Mouse (Mus musculus) neural tube, embryonic 14.5 days (tissue): ENCODE data around the gene Gadd45gip1. TPM values are rescaled to one million over a fixed set of nuclear protein-coding genes. Genes with fewer than 3 reads are reported as not detected.
A peak's percentile ranks its signal among the peaks of the same experiment; 100 is the strongest.

Experiments
- ATAC-seq: fragments of 200-750 bp; cut with Nextera tagmentation; 2 replicates; pipeline ENCODE4 v1.8.0; 2017; ENCODE audit warnings: low read depth, mild to moderate bottlenecking, moderate TSS enrichment, moderate library complexity
- H3K27ac ChIP-seq: fragments of 300-500 bp; sonication (generic); 2 replicates; pipeline ENCODE4 v1.5.1; 2014; ENCODE audit warnings: low read depth, mild to moderate bottlenecking, control low read depth, low read length, moderate library complexity, mixed read lengths
- H3K27me3 ChIP-seq: fragments of 300-500 bp; sonication (generic); 2 replicates; pipeline ENCODE4 v1.6.1; 2014; ENCODE audit warnings: low read length; ENCODE audit not compliant: control insufficient read depth, insufficient read depth
- H3K36me3 ChIP-seq: fragments of 300-500 bp; sonication (generic); 2 replicates; pipeline ENCODE4 v1.6.1; 2014; ENCODE audit warnings: low read length, mixed read lengths; ENCODE audit not compliant: control insufficient read depth, insufficient read depth
- H3K4me1 ChIP-seq: fragments of 300-500 bp; sonication (generic); 2 replicates; pipeline ENCODE4 v1.6.1; 2014; ENCODE audit warnings: low read length; ENCODE audit not compliant: control insufficient read depth, insufficient read depth
- H3K4me2 ChIP-seq: fragments of 300-500 bp; sonication (generic); 2 replicates; pipeline ENCODE4 v1.6.1; 2014; ENCODE audit warnings: mild to moderate bottlenecking, low read depth, low read length, control low read depth
- H3K4me3 ChIP-seq: fragments of 300-500 bp; sonication (generic); 2 replicates; pipeline ENCODE4 v1.5.1; 2014; ENCODE audit warnings: low read depth, low read length, control low read depth, mixed read lengths
- H3K9ac ChIP-seq: fragments of 300-500 bp; sonication (generic); replicated peaks from 2 replicates; pipeline ENCODE4 v1.6.1; 2014; ENCODE audit warnings: low read depth, mild to moderate bottlenecking, control low read depth, low read length, mixed read lengths
- H3K9me3 ChIP-seq: fragments of 300-500 bp; sonication (generic); 2 replicates; pipeline ENCODE4 v1.6.1; 2016; ENCODE audit warnings: low read length; ENCODE audit not compliant: control insufficient read depth
- WGBS: fragments of 180-500 bp; shearing (Covaris S2); extraction: QIAGEN DNeasy Blood & Tissue Kit; methylation state at CpG from one replicate; pipeline ENCODE4 v1.1.7; 2014; 5-methylcytosine and 5-hydroxymethylcytosine counted together
- polyA plus RNA-seq: library from polyadenylated mRNA; unstranded; fragments of >200 nt; fragmentation: Nextera tagmentation; extraction: Ambion mirVana; gene quantifications from 2 replicates; pipeline ENCODE4 v1.2.1, GENCODE M21; 2014

The Gadd45gip1 gene
- polyA plus RNA-seq, 1 experiment from 2014 or later: 39.8 TPM

DNA sequence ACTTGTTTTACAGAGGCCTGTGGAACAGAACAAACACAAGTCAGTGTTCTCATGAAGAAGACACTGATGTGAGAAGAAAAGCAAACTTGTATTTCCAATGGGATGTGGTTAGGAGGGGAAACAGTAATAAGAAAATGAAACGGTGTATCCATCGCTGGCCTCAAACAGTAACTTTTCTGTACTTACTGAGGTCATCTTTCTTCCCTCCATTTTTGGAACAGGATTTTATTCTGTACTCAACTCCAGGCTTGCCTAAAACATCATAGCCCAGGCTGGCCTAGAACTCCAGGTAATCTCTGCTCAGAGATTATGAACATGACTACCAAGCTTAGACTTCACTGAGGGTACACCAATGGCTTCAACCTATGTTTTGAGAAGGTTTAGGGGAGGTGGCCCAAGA lies 8.1 kb downstream of the Gadd45gip1 start:
- H3K4me2 ChIP-seq: peak overlapping the region; percentile 70
- H3K27me3 ChIP-seq: no peaks in the 10 kb centered on the region
- no peak for ATAC-seq
- H3K4me1 ChIP-seq: peaks cover 18% of the 10 kb centered on the region
- H3K27ac ChIP-seq: no peak overlapping the region
- H3K4me3 ChIP-seq: peak overlapping the region; percentile 84
- 100% methylated on average over 2 of the region's 2 CpGs for WGBS
- peaks cover 67% of the 10 kb centered on the region for H3K36me3 ChIP-seq
- H3K9ac ChIP-seq: peak overlapping the region; percentile 87; the same call in 1 of the 2 replicates
- H3K9me3 ChIP-seq: no peaks in the 10 kb centered on the region

DNA sequence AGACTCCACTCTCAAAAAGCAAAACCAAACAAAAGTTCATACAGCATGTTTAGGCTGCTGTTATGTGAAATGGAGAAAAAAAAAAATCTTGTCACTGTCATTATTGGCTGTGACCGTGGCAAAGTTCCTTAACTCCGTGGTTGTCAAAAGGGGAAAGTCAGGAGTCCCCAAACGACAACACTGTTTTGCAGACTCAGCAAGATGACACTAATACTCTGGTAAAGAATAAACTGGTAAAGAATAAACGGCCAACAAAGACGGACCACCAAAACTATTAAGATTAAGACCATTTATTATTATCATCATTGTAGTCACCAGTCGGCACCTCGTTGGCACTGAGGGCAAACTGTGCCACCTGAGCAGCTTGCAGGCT lies 8.5 kb downstream of the Gadd45gip1 start:
- no peak for ATAC-seq
- H3K4me1 ChIP-seq: peaks cover 19% of the 10 kb centered on the region
- 4% methylated on average over 7 of the region's 7 CpGs for WGBS
- H3K4me2 ChIP-seq: peak overlapping the region; percentile 70
- no peaks in the 10 kb centered on the region for H3K9me3 ChIP-seq
- peak overlapping the region; percentile 84 for H3K4me3 ChIP-seq
- H3K27ac ChIP-seq: peak overlapping the region; percentile 83
- H3K36me3 ChIP-seq: peaks cover 67% of the 10 kb centered on the region
- H3K9ac ChIP-seq: peak overlapping the region; percentile 87
- no peaks in the 10 kb centered on the region for H3K27me3 ChIP-seq

DNA sequence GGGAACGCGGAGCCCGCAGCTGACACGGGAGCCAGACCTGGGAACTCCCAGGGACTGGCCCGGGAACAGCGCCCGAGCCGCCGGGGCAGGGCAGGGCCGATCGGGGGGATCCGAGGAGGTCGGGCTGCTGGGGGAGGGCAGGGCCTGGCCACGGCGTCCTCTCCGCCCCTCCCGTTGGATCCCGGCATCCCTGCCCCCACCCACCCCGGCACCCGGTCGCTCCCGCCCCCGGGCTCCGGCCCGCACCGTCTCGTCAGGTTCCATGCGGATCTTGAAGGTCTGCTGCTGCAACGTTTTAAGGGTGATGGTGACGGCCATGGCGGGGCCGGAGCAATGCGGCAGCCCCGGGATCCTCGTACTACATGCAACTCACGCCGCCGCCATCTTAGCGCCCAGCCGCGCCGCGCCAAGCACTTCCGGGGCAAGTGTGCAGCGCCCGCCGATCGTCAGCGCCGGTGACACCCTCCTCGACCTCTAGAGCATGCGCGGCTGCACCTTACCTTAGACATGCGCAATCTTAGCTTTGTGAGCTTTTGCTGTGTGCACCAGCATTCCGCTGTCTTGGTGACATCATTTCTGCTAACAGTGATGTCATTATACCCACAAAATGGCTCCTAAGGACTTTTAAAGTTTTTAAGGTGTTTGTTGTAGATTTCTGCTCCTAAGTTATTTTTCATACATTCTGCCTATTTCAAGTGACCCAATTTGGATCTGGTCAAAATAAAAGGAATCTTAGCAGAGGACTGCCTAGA lies 9.1 kb downstream of the Gadd45gip1 start, which contains the start of gene Rad23a:
Rad23a (minus strand) TSS at position 418 of the 752 bp plus-strand sequence.
- H3K27ac ChIP-seq: peak within 1 kb of the TSS; percentile 83
- peak; percentile 96 for ATAC-seq
- WGBS: 1% methylated on average over 45 of the region's 55 CpGs
- H3K4me1 ChIP-seq: peaks cover 23% of the 10 kb centered on the region
- peak within 1 kb of the TSS; percentile 84 for H3K4me3 ChIP-seq
- peak within 1 kb of the TSS; percentile 87 for H3K9ac ChIP-seq
- peak within 1 kb of the TSS; percentile 70 for H3K4me2 ChIP-seq
- no peaks in the 10 kb centered on the region for H3K27me3 ChIP-seq
- H3K9me3 ChIP-seq: no peaks in the 10 kb centered on the region
- peaks cover 67% of the 10 kb centered on the region for H3K36me3 ChIP-seq

DNA sequence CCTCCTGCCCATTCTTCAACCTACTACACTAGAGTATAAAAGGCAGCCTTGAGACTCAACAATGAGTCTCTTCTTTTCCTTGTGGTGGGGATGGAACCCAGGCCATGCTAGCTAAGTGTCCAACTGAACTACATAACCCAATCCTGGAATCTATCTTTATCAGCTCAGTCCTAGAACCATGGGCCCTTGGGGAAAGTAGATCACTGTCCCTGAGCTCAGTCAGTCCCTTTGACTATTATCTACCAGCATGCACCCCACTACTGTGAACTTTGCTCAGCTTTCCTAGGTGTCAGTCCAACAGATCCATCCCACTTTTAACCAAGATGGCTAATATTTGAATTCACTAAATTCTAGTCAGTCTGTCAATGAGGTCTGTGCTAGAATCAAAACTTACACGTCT lies 10.2 kb downstream of the Gadd45gip1 start:
- Histone ChIP-seq H3K9me3 (no peaks in the 10 kb centered on the region), H3K27me3 (no peaks in the 10 kb centered on the region), H3K9ac (no peak overlapping the region), H3K4me3 (no peak overlapping the region), H3K36me3 (peaks cover 57% of the 10 kb centered on the region), H3K27ac (no peak overlapping the region), H3K4me2 (no peak overlapping the region), H3K4me1 (peaks cover 23% of the 10 kb centered on the region)
- WGBS: 85% methylated on average over 1 of the region's 1 CpGs
- ATAC-seq: no peak

DNA sequence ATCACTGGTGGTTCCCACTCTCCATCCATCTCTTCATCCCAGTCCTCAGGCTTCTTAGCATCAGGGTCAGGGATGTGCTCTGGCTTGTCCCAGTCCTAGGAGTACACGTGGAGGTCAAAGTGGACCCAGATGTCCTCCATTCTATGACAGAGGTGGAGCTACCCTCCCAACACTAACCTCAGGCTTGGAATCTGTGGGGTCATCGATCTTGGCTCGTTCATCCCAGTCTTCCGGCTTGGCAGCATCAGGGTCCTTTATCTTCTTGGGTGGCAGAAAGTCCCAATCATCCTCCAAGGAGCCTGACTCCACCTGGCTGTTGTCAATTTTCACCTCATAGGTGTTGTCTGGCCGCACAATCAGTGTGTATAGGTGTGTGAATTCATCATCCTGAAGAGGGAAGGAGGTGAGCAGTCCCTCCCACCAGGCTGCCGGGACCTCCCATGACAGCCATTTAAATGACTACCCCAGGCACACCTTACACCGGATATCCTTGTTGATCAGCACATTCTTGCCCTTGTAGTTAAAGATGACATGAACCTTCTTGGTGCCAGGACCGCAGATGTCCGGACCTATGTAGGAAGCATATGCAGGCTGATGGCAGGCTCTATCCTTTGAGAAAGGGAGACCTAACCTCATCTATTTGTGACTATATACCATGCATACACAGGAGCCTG lies 13.2 kb downstream of the Gadd45gip1 start:
- no peaks in the 10 kb centered on the region for H3K9me3 ChIP-seq
- WGBS: 90% methylated on average over 9 of the region's 9 CpGs
- no peak overlapping the region for H3K27ac ChIP-seq
- no peaks in the 10 kb centered on the region for H3K27me3 ChIP-seq
- peak overlapping the region; percentile 82 for H3K4me3 ChIP-seq
- peaks cover 25% of the 10 kb centered on the region for H3K4me1 ChIP-seq
- H3K36me3 ChIP-seq: peaks cover 39% of the 10 kb centered on the region
- peak overlapping the region; percentile 97 for H3K9ac ChIP-seq
- no peak for ATAC-seq
- peak overlapping the region; percentile 70 for H3K4me2 ChIP-seq

DNA sequence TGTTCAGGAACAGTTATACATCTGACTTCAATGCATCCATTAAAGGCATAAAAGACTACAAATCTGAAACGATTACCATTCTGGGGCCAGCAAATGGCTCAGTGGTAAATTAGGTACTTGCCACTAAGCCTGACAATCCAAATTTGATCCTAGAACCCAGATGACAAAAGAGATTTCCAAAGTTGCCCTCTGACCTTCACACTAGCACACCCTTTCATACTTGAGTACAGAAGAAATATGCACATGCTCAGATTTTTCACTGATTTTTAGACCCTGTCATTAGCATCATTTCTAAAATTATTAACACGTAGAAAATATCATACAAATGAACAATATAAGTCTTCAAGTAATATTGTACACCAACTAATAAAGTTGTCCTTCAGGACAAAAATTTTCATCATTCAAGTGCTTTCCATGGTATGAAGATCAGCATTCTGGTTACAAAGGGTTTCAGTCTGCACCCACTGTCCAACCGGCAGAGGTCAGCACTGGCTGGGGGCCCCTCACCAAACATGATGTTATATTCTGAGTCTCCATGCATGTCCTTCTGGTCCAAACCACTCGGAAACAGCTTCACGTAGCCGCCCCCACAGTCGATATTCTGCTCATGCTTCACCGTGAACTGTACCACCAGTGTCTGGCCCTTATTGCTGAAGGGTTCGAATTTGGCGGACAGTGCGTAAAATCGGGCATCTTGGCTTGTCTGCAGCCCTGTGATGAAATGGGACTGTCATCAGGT lies 14.2 kb downstream of the Gadd45gip1 start:
- Histone ChIP-seq H3K4me2 (peak overlapping the region; percentile 70), H3K4me3 (peak overlapping the region; percentile 82), H3K27ac (peak overlapping the region; percentile 73), H3K27me3 (no peaks in the 10 kb centered on the region), H3K9me3 (no peaks in the 10 kb centered on the region), H3K4me1 (peaks cover 21% of the 10 kb centered on the region), H3K36me3 (peaks cover 39% of the 10 kb centered on the region), H3K9ac (peak overlapping the region; percentile 97)
- WGBS: 18% methylated on average over 12 of the region's 12 CpGs
- no peak for ATAC-seq

DNA sequence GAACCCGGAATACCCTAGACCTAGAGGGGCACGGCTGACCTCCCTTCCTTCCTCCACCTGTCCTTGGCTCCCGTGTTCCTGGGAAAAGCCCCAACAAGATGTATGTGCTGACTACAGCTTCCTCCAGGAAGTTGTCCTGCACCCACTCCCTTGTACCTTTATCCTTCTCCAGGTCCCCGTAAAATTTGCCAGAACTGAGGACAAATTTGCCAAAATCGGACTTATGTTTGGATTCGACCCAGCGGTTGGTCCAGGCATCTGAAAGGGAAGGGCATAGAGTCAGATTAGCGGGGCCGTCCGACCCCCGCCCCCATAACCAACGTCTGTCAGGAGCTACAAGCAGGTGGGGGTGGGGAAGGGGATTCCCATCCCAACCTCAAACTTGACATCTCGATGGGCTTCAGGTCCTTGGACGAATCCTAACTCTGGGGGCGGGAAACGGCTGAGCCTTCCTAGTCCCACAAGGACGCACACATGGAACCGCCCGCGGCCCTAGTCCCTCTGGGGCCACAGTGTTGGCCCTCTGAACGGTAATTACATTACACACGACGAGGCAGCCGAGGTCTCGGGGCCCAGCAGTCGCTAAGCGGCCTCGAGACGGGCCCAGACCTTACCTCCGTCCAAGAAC lies 14.9 kb downstream of the Gadd45gip1 start:
- Histone ChIP-seq H3K4me2 (peak overlapping the region; percentile 70), H3K9ac (peak overlapping the region; percentile 97), H3K27ac (peak overlapping the region; percentile 73), H3K4me1 (peaks cover 21% of the 10 kb centered on the region), H3K36me3 (peaks cover 39% of the 10 kb centered on the region), H3K4me3 (peak overlapping the region; percentile 82), H3K9me3 (no peaks in the 10 kb centered on the region), H3K27me3 (no peaks in the 10 kb centered on the region)
- WGBS: under 1% methylated on average over 30 of the region's 30 CpGs
- ATAC-seq: peak; percentile 28

DNA sequence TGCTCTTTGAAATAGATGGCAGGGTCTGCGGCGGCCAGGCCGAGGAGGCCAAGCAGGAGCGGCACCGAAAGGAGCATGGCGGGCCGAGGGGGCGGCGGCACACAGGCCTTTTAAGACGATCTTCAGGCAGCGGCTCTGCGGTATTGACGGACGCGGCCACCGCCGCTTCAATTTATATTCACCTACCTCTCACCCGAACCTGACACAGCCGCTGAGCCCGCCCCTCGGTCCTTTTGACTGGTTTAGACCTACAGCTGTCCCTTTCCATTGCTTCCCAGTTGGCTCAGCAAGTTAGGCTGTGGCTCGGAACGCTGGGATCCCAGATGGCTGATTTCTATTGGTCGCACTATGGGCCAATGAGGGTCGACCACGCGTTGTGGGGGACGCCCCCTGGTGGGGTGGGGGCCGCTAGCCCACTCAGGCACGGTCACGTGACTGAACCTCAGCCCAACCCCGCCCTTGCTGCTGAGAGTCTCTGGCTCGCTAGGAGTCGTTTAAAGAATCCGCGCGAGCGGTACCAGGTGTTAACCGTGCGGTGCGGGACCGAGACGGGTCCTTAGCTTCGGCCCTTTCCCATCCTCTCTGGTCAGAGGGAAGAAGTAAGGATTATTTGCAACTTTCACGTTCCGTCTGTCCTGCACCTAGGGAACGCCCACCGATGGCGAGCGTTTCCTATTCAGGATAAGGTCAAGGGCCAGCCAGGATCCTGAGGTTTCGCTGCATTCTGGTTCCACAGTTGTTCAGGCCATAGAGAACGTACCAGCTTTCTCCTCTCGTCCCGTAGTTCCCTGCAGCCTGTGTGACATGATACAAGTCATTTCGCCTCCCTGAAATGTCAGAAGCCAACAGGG lies 15.6 kb downstream of the Gadd45gip1 start, which contains the start of gene Calr:
Calr (minus strand) TSS at position 213 of the 851 bp plus-strand sequence.
- H3K36me3 ChIP-seq: peaks cover 32% of the 10 kb centered on the region
- H3K27ac ChIP-seq: peak within 1 kb of the TSS; percentile 84
- H3K4me1 ChIP-seq: peaks cover 21% of the 10 kb centered on the region
- WGBS: under 1% methylated on average over 55 of the region's 55 CpGs
- H3K4me2 ChIP-seq: peak within 1 kb of the TSS; percentile 77
- no peaks in the 10 kb centered on the region for H3K9me3 ChIP-seq
- H3K27me3 ChIP-seq: no peaks in the 10 kb centered on the region
- peak within 1 kb of the TSS; percentile 97 for H3K9ac ChIP-seq
- H3K4me3 ChIP-seq: peak within 1 kb of the TSS; percentile 82
- peak; percentile 99 for ATAC-seq
